Mouse (Mus musculus) spleen, adult 18-20 months (tissue): Measurements from ENCODE around the gene Hoxb4.

ENCODE experiments used
- DNase-seq, 2 experiments: peaks; one replicate each; pipeline ENCODE4 v3.0.0; 2022; ENCODE audit warnings: mixed read lengths in 2 of 2

The Hoxb4 gene

DNA sequence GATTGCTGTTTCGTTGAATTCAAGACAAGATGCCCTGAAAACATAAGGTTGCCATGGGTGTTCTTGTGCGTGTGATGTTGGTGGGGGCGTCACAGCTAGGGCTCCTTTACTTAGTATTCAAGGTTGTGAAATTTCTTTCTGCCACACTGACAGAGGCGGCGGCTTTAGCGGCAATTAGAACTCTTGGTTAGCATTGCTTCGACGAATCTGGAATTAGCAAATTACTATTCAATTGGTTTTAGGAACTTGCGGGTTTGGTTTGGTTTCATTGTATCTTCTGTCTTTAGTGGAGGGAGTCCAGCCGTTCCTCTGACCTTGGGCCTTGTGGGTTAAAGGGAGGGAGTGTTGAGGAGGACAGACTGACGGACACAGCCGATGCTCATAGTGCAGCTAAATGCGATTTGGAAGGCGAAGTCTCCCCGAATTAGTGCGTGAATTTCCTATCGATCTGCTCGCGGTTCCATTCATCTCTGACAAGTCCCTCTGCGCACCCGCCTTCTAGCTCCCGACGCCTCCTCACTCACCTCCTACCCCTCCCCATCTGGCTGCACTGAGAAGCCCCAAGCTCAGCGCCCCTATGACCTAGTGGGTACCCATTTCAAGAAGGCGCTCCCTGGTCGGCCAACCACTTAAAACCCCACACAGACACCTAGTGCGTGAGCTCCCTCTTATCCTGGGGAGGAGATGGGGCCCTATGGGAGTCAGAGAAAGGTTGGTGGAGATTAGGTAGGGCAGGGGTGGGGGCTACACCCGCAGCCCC is at the start of gene Hoxb4:
Hoxb4 (plus strand) TSS at position 660 of the 760 bp plus-strand sequence.
- DNase-seq = no peak

GRCm38 (mm10) chr11:96269869-96270268 is 48.2 kb upstream of the Hoxb4 start:
- DNase-seq = no peak

GRCm38 (mm10) chr11:96270996-96271540 is 47.0 kb upstream of the Hoxb4 start, which contains the start of gene Hoxb9:
Gene Hoxb9 (plus strand): TSS chr11:96271457.
- DNase-seq = no peak

DNA sequence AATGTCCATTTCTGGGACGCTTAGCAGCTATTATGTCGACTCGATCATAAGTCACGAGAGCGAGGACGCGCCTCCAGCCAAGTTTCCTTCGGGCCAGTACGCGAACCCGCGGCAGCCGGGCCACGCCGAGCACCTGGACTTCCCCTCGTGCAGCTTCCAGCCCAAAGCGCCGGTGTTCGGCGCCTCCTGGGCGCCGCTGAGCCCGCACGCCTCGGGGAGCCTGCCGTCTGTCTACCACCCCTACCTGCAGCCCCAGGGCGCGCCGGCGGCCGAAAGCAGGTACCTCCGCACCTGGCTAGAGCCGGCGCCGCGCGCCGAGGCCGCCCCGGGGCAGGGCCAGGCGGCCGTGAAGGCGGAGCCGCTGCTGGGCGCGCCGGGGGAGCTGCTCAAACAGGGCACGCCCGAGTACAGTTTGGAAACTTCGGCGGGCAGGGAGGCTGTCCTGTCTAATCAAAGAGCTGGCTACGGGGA is 46.5 kb upstream of the Hoxb4 start:
- DNase-seq = no peak

GRCm38 (mm10) chr11:96272024-96272921 is 45.8 kb upstream of the Hoxb4 start:
- DNase-seq = no peak

- DNase-seq = no peak
These were observed 43.6 kb upstream of the Hoxb4 start for GRCm38 (mm10) chr11:96274428-96274827.

DNA sequence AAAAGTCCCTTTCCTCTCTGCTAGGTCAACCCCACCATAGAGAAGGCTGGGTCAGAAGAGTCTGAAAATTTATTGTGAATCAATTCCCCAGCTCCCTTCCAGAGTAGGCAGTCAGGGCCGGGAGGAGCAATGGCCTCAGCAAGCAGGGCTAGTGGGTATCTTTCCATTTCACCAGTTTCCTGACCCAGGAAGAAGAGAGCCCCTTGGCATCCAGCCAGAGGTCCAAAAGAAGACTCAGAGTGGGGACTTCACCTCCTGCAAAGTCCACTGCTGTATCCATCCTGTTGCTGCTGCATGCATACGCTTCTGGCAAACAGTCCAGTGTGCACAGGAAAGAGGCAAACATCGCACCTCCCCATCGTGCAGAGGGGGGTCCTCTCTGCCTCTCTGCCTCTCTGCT is 42.2 kb upstream of the Hoxb4 start:
- no peak for DNase-seq

- no peak for DNase-seq
These were observed 40.7 kb upstream of the Hoxb4 start for GRCm38 (mm10) chr11:96277151-96278044.

DNA sequence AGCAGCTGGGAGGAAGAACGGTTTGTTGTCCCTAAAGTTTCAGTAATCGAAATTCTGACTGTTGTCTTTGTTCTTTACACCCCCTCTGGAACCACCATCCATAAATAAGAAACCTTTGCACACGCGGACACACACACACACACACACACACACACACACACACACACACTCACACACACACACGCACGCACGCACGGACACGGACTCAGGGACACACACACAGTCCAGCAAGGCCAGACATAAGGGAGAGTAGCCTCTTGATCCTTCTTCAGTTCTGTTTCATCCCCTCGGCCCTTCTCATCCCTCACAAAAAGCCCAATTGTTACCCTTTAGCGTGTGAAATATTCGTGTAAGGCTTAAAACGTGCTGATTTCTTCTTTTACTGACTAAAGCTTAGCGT is 39.7 kb upstream of the Hoxb4 start:
- DNase-seq = no peak

GRCm38 (mm10) chr11:96278773-96279172 is 39.3 kb upstream of the Hoxb4 start:
- peak; percentile 49 to 77 for DNase-seq

- no peak for DNase-seq
These were observed 38.4 kb upstream of the Hoxb4 start for GRCm38 (mm10) chr11:96279421-96280233.

GRCm38 (mm10) chr11:96280399-96281378 is 37.4 kb upstream of the Hoxb4 start:
- DNase-seq = no peak

GRCm38 (mm10) chr11:96281396-96281795 is 36.7 kb upstream of the Hoxb4 start:
- DNase-seq = no peak

DNA sequence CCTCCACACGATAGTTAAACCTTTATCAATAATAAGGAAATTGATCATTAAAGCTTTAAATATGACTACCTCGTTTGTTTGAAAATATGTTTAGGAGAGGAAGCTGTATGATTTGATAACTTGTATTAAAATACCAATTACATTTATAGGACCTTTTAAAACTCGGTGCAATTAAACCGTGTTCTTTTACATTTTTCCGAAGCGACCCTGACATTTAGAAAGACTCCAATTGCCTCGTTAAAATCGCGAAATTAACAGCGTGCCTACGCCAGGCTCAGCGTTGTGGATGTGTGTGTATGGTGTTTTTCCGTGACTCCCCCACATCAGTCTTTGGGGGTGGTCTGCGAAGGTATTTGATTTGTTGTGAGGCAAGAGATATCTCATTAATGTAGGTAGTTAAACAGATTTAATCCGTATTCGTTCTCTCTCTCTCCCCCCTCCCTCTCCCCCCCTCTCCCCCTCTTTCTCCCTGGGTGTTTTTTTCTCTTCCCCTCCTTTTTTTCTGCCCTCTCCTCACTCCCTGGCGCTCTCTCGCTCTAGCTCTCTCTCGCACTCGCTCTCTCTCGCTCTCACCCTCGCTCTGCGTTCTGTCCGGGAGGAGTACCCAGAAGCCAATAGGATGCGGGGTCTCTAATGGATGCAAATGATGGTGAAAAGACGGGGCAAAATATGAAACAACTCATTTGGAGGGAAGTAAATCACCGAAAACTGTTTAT is 36.1 kb upstream of the Hoxb4 start, which contains the start of gene Hoxb8:
Hoxb8 (plus strand) TSS at position 51 of the 716 bp plus-strand sequence.
- no peak for DNase-seq

GRCm38 (mm10) chr11:96282795-96283430 is 35.2 kb upstream of the Hoxb4 start:
- DNase-seq = no peak

DNA sequence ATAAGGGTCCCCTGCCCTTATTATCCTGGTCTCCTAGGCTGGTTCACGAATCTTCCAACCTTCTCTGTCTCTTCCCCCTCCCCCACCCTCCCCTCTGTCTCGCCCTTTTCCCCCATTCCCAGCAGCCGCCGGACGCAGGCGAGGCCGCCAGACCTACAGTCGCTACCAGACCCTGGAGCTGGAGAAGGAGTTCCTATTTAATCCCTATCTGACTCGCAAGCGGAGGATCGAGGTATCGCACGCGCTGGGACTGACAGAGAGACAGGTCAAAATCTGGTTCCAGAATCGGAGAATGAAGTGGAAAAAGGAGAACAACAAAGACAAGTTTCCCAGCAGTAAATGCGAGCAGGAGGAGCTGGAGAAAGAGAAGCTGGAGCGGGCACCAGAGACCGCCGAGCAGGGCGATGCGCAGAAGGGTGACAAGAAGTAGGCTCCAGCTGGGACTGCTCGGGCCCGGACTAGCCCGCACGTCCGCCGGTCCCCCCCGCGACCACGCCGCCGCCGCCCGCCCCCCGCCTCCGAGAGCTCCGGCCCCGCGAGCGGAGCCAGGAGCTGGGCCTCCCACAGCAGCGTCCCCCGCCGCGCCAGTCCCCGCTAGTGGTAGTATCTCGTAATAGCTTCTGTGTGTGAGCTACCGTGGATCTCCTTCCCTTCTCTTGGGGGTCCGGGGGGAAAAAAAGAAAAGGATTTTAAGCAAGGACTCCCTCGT is 33.9 kb upstream of the Hoxb4 start:
- DNase-seq = peak in 1 of 2 experiments; percentile 46

- DNase-seq = no peak
These were observed 33.0 kb upstream of the Hoxb4 start for GRCm38 (mm10) chr11:96284774-96285734.
